Mouse (Mus musculus): Measurements from ENCODE around the gene Olfr1118. TPM values are rescaled to one million over a fixed set of nuclear protein-coding genes. Genes with fewer than 3 reads are reported as not detected.
"Not testable (repeated sequence)": the region's sequence is repeated elsewhere in the genome, so short reads cannot be mapped to it uniquely, and the experiment has no call there.

Olfr1118 gene
- total RNA-seq (2018; cell fraction: chromatin; rRNA removed), result not detected
- not detected for total RNA-seq (2018; cell fraction: cytosol; rRNA removed)
- not detected for total RNA-seq (2018; cell fraction: nucleus; rRNA removed)
- not detected in 3 replicates for polyA plus RNA-seq (2018)

- H3K36me3 ChIP-seq (ENCODE audit: inconsistent target), result no peaks in the 10 kb centered on the region
- no peak within 1 kb of the TSS for H3K4me3 ChIP-seq (ENCODE audit: inconsistent target)
- WGBS (ENCODE audit: missing documents), result 80% methylated on average over 1 of the region's 1 CpGs
- no peaks in the 10 kb centered on the region for H3K79me2 ChIP-seq (ENCODE audit: inconsistent target)
- no peak within 1 kb of the TSS for H3K27ac ChIP-seq
Measured at GRCm38 (mm10) chr2:87307281-87307680, at the start of gene Olfr1118. Gene Olfr1118, plus strand, starts transcription at chr2:87307581.

- Histone ChIP-seq H3K79me2 (ENCODE audit: inconsistent target) (no peaks in the 10 kb centered on the region), H3K27ac (no peak within 1 kb of the TSS), H3K36me3 (ENCODE audit: inconsistent target) (no peaks in the 10 kb centered on the region), H3K4me3 (ENCODE audit: inconsistent target) (no peak within 1 kb of the TSS)
- 83% methylated on average over 1 of the region's 1 CpGs for WGBS (ENCODE audit: missing documents)
Measured at GRCm38 (mm10) chr2:87267234-87267633, 40.1 kb upstream of the Olfr1118 start, which contains the start of gene Olfr1116. Gene Olfr1116, plus strand, starts transcription at chr2:87267534.

GRCm38 (mm10) chr2:87293977-87294376 is 13.4 kb upstream of the Olfr1118 start:
- not testable (repeated sequence) for H3K36me3 ChIP-seq (ENCODE audit: inconsistent target); H3K79me2 ChIP-seq (ENCODE audit: inconsistent target); H3K27ac ChIP-seq; H3K4me3 ChIP-seq (ENCODE audit: inconsistent target)

DNA sequence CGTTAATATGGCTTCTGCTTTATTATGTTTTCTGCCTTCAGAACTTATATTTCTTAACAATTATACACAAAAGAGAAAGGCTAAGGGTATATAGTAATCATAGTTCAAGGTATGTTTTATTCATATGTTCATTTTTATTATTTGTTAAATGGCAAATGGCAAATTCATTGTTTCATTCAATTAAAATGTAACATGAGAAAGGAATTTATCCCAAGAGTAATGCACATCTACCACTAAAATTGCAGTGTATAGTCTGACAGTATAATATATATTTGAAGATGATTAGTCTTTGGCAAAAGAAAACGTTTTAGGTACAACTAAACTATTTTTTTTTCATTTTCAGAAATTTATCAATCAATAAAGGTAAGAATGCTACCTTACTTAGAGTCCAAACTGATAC is 47.1 kb downstream of the Olfr1118 start, which contains the start of gene Olfr1120:
TSS of gene Olfr1120 (plus strand) at position 301 of the 400 bp plus-strand sequence.
- Histone ChIP-seq H3K79me2 (ENCODE audit: inconsistent target) (no peaks in the 10 kb centered on the region), H3K36me3 (ENCODE audit: inconsistent target) (no peaks in the 10 kb centered on the region), H3K27ac (no peak within 1 kb of the TSS), H3K4me3 (ENCODE audit: inconsistent target) (no peak within 1 kb of the TSS)
- 61% methylated on average over 2 of the region's 2 CpGs for WGBS (ENCODE audit: missing documents)

DNA sequence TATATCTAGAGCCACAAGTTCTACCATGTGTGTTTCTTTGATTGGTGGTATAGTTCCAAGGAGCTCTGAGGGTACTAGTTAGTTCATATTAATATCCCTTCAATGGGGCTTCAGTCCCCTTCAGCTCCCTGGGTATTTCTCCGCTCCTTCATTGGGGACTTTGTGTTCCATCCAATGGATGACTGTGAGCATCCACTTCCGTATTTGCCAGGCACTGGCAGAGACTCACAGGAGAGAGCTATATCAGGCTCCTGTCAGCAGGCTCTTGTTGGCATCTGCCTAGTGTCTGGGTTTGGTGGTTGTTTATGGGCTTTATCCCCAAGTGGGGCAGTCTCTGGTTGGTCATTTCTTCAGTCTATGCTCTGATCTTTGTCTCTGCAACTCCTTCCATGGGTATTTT is 52.7 kb downstream of the Olfr1118 start:
- H3K79me2 ChIP-seq (ENCODE audit: inconsistent target); H3K27ac ChIP-seq; H3K36me3 ChIP-seq (ENCODE audit: inconsistent target); H3K4me3 ChIP-seq (ENCODE audit: inconsistent target): not testable (repeated sequence)
- whole genome bisulfite sequencing (ENCODE audit: missing documents), result 100% methylated on average over 2 of the region's 2 CpGs

Other genes with a start within 250 kb of the Olfr1118 start
- gene Olfr1107, start 231.8 kb upstream of the Olfr1118 start, polyA plus RNA-seq (2018), result not detected in 3 replicates
- not detected in 3 replicates for gene Olfr1109, start 211.6 kb upstream of the Olfr1118 start, polyA plus RNA-seq (2018)
- gene Olfr259, start 193.0 kb upstream of the Olfr1118 start, polyA plus RNA-seq (2018), result not detected in 3 replicates
- not detected in 3 replicates for gene Olfr1110, start 167.3 kb upstream of the Olfr1118 start, polyA plus RNA-seq (2018)
- not detected in 3 replicates for gene Olfr1111, start 155.0 kb upstream of the Olfr1118 start, polyA plus RNA-seq (2018)
- not detected in 3 replicates for gene Olfr1112, start 119.8 kb upstream of the Olfr1118 start, polyA plus RNA-seq (2018)
- not detected in 3 replicates for gene Olfr1113, start 98.6 kb upstream of the Olfr1118 start, polyA plus RNA-seq (2018)
- not detected in 3 replicates for gene Olfr1115, start 59.6 kb upstream of the Olfr1118 start, polyA plus RNA-seq (2018)
- not detected in 3 replicates for gene Olfr1116, start 40.0 kb upstream of the Olfr1118 start, polyA plus RNA-seq (2018)
- not detected in 3 replicates for gene Olfr1120, start 47.2 kb downstream of the Olfr1118 start, polyA plus RNA-seq (2018)
- not detected in 3 replicates for gene Olfr1121, start 62.3 kb downstream of the Olfr1118 start, polyA plus RNA-seq (2018)
- gene Olfr1122, start 78.3 kb downstream of the Olfr1118 start, polyA plus RNA-seq (2018), result not detected in 3 replicates
- gene Olfr1123, start 109.1 kb downstream of the Olfr1118 start, polyA plus RNA-seq (2018), result not detected in 3 replicates
- gene Olfr1124, start 122.7 kb downstream of the Olfr1118 start, polyA plus RNA-seq (2018), result not detected in 3 replicates
- gene Olfr1126, start 146.4 kb downstream of the Olfr1118 start, polyA plus RNA-seq (2018), result not detected in 3 replicates
- not detected in 3 replicates for gene Pramel7, start 189.5 kb downstream of the Olfr1118 start, polyA plus RNA-seq (2018)
- gene Pramel6, start 199.0 kb downstream of the Olfr1118 start, polyA plus RNA-seq (2018), result not detected in 3 replicates
- gene Olfr153, start 224.2 kb downstream of the Olfr1118 start, polyA plus RNA-seq (2018), result not detected in 3 replicates
- not detected in 3 replicates for gene Olfr1128, start 238.0 kb downstream of the Olfr1118 start, polyA plus RNA-seq (2018)

All from macrophage (primary cell).